Mouse (Mus musculus) kidney, adult 9 months (tissue): ENCODE measurements around the gene Strip1.

Source experiments
- DNase-seq: peaks from one replicate; pipeline ENCODE4 v3.0.0; 2022

The Strip1 gene

DNA sequence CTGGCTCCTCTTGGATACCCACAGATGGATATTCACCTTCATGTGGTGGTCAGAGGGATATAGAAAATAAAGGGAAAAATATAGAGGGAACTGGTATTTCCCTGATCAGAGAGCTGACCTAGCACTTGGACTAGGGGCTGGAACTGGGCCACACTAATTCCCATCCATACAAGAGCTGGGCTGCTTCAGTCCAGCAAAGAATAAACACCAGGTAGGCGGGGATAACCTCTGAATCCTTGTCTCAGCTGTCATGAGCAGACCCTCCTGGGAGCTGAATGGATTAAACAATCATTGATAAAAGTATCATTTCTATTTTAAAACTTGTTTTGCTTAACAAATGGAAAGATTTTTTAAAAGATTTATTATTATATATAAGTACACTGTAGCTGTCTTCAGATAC, 39.9 kb downstream of the Strip1 start:
- no peak for DNase-seq

DNA sequence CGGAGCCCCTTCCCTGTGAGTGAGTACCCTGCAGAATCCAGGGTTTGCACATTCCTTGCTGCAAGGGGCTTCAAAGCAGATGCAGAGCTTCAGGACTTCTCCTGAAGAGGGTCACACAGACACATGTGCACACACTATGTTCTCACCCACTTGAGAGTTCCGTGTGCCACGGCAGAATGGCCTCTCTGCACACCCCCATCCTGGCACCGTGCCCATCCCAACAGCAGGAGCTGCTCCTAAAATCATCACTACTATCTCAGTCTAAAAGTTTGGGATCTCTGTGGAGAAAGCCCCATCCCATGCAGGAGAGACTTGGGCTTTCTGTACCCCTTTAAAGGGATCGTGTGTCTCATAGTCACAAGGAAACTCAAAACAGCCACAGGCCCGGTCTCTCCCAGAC, 45.0 kb downstream of the Strip1 start:
- DNase-seq: no peak

DNA sequence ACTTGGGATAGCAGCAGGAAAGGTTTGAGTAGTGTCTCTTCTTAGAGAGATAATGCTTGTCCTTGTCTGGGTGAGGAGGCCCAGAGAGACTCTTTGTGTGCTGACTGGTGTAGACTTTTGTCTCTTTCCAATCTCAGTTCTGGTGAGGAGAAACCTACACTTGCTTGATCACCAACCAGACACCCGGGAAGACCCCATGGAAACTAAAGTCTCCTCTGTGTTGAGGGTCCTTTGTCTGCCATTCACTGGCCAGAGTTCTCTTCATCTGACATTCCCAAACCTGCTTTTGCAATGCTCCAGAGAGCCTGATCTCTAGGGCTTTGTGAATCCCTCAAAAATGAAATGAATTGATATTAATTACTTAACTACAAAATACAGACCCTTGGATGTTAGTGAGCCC, 47.6 kb downstream of the Strip1 start:
- no peak for DNase-seq

DNA sequence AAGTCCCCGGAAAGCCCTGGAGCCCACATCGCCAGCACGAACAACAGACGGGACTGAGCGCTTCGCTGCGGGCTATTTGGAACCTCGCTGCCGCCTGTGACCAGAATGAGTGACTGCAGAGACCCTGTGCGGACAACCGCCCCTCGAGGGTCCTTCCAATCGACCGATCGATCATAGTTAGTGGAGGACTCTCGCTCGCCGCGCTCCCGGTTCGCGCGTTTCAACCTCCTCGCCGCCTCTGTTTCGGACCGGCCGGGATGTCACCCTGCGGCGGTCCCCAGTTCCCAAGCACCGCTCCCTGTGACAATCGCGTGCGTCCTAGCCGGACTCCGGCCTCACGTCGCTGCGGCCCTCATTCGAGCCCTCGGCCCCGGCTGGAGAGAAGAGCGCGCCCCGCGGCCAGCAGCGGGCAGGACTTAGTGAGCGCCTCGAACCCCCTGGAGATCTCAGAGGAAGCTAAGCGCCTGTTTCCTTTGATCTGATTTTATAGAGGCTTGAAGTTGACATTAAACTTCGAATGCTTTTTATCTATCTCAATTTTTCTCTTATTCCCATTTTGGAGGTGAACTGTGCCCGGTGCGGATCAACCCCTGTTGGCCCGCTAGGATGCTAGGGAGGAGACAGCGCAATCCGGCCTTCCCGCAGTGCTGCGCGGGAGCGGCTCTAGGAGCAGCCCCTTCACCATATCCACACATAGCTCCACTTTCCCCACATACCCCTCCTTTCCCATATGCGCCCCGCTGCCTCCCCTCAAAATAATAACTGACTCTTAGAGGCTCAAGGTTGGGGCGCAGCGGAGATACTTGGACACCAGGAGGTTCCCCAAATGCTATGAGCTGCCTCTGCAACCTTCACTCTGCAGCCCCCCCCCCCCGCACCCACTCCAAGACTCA, 48.4 kb downstream of the Strip1 start:
- no peak for DNase-seq

DNA sequence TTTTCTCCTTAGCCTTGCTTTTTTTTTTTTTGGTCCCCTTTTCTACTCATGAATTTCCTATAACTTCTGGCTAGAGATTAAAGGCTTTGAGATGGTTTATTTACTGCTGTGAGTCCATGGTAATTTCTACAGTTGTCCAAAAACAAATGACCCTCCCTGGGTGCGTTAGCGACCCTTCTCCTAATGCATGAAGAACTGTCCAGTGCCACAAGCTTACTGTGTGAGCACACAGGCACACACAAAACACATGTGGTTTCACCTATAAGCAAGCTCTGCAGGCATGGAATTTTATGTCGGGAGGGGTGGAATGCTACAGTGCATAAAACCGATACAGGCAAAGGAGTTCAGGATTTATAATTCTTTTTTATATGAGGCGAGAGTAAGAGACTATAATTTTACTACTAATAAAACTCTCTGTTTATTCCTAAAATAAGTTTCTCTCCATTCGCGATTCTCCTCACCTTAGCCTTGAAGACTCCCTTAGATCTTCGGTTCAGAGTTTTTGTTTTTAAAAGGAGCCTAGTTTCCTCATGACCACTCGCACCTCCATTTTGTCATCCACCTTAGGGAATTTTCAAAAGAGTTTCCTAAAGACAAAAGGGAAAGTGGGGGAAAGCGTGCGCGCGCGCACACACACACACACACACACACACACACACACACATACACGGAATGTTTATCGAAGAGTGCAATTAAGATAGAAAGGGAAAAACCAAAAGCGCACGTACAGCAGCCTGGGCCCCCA, 49.2 kb downstream of the Strip1 start:
- no peak for DNase-seq

DNA sequence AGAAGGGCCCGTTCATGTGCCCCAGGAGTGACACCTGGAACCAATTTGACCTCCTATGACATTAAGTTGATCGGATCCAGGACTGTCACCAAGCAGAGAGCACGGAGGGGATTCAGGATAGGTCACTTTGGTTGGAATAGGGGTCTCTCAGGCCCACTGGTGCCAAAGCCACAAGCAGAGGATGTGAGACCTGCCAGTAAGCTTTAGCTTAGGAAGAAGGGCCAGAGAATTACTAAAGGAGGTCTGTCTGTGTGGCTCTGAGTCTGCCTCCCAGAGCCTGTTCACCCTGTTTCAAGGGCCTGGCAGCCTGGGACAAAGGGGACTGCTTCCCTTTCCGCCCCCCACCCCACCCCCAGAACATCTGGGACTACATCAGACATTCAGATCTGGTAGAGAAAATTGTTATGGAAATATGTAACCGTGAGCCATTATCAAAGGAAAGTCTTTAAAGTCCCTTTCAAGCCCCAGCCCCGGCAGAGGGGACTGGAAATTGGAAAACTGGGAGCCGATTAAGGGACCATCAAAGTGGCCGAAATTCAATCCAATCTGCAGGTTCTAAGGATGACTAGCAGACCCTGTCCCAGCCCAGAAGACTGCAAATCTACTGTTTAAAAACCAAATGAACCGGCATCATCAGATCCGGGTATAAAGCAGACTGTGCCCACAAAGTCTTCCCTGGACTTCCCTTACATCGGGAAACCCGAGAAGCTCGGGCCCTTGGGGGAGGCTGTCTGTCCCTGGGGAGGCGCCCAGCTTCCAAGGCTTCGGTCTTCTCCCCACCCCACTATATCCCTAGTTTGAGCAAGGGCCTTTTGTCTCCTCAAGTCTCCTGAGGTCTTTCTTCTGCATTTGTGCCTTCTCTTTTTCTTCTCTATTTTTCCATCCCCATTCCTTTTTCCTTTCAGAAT, 50.1 kb downstream of the Strip1 start:
- DNase-seq: no peak

DNA sequence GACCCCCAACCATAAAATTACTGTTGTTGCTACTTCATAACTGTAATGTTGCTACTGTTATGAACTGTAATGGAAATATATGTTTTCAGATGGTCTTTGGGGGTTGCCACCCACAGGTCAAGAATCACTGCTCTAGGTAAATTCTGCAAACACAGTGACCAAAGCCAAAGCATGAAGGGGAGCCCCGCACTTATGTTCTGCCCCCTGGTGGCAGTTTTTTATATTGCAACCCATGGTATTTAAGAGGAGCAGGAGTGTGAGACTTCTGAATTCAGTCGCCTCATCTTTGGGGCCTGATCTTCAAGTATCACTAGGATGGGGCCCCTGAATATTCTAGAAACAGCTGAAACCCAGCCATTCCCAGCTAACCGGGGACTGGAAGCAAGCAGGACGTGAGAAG, 52.0 kb downstream of the Strip1 start:
- peak; percentile 73 for DNase-seq

DNA sequence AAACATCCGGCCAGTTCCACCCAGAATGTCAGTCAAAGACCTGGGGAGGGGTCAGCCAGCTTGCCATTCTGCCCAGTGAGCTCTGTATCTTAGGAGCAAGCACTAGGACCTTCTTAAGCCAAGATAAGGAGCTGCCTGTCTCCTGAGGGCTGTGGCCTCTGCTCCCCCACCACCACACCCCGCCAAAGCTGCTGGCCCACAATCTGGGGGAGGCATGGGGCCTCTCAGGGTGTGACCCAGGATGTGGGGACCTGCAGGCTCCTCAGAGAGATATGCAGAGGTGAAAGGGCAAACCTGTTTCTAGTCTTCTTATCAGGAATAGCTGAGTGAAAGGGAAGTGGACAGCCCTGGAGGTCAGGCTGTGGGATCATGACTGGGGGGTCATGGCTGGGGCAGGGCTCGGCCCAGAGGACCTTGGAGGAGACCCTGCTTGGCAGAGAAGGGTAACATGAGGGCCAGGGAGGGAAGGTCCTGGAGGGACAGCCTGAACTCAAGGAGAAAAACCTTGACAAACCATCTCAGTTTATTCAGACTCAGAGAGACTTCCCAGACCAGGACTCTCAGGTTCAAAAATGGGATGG, 53.6 kb downstream of the Strip1 start:
- no peak for DNase-seq

DNA sequence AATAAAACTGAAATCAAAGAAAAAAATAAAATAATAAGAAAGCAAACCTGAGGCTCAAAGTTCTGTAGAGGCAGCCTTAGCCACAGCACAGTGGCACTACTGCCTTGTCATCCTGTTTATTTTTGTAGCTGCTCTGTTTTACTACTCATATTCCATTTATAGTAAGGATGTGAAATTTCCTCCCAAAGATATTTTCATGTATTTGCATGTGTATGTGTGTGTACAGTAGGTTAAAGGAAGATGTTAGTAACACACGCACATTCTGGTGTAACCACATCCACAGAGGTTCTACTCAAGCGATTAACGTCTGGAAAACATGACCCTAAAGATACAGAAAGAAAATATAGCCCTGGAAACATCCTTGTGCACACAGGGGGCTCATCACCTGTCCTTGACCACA, 54.7 kb downstream of the Strip1 start:
- DNase-seq: no peak

DNA sequence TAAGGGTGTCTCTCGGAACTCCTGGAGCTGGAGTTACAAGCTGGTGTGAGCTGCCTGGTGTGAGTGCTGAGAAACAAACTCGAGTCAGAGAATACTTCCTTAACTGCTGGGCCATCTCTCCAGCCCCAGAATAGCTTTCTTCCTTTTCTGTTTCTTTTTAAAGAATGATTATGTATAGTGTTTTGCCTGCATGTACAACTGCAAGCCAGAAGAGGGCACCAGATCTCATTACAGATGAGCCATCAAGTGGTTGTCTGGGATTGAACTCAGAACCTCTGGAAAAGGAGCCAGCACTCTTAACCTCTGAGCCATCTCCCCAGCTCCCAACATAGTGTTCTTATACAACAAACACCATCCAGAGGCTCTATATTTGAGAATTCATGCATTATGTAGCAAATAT, 60.3 kb downstream of the Strip1 start:
- peak; percentile 5 for DNase-seq

DNA sequence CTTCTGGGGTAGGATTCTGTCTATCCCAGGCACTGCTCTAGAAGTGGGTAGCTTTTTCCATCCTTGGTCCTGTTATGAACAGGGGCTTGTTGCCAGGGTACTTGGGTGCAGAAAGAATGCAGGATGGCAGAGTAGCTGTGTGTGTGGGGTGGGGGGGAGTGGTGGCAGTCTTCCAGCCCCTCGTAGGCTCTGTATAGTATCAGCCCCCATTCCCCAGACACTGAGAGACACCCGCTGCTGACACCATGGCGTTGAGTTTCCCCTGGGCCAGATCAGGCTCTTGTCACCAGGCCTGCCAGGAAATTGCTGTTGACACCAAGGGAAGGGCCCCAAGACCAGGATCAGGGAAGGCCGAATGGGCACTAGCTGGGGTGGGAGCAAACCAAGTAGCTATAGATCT, 62.8 kb downstream of the Strip1 start:
- DNase-seq: no peak

DNA sequence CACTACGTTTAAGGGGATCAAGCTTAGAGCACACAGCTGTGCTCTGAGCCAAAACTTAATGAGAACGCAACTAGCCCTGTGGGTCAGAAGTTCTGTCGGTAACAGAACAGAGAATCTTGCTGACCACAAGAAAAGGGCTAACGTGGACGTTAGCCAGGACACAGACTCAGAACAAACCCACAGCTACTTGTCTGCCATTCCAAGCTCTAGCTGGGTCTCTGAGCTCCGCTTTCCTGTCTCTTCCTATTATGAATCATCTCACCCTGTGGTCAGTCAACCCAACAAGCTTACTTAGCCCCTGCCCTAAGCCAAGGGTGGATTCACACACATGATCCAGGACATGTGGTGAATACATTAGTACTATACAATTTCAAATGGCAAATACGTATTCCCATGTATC, 63.7 kb downstream of the Strip1 start:
- peak; percentile 36 for DNase-seq

DNA sequence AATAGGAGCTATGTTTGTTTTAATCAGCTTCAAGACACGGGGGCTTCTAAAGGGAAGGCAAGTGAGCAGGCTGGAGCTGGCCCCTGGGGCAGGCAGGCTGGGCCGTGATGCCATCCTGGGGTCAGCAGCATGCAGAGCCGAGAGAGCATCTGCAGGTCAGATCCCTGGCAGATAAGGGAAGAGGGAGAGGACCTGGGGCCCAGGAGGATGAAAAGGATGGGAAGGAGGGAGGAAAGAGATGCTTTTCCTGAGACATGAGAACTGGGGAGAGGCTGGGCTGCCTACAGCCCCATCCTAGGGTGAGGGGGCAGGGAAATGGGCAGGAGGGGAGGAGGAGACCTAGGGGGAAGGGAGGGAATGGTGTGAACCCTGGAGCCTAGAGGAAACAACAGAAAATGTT, 66.2 kb downstream of the Strip1 start:
- no peak for DNase-seq

DNA sequence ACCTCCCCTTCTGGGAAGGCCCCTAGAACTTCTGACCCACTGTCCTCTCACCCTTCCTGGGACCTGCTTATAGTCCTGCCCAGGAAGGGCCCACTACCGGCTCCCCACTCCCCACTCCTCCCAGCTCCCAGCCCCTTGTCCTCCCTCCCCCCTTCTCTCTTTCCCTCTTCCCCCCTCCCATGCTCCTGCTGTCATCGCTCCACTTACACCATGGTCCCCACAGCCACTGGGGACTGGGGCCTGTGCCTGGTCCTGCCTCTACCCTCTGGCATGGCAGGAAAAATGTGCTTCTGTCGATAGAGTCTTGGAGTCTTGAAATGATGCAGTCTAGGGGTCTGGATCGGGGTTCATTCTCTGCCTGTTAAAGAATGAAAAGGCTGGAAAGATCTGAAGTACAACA, 67.6 kb downstream of the Strip1 start:
- DNase-seq: no peak

DNA sequence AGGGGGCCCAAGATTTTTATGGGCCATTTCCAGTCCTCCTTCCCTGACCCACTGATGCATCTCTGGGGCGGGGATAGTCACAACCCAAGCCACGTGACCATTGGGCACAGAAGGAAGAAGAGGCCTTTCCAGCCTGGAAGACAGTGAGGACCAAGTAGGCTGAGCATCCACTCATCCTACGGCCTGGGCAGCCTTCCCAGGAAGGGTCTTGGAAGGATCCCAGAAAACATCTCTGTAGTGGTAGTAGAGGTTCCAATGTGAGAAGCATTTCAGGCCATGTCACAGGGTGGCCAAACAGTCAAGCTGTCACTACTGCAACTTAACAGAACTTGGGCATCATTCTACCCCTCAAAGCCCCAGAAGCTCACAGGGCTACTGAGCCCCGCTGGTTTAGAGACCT, 68.9 kb downstream of the Strip1 start:
- DNase-seq: no peak
